Mouse (Mus musculus) heart, adult 2 months (tissue): ENCODE measurements around the gene Cyp2d26. TPM values are rescaled to one million over a fixed set of nuclear protein-coding genes. Genes with fewer than 3 reads are reported as not detected.
A peak's percentile ranks its signal among the peaks of the same experiment; 100 is the strongest.

Experiments used
- DNase-seq, 2 experiments: peaks; one replicate each; pipeline ENCODE4 v3.0.0; 2021
- H3K27ac ChIP-seq: fragments of 200-600 bp; 2 replicates; pipeline ENCODE4 v1.8.1; 2022
- H3K27me3 ChIP-seq: fragments of 200-500 bp; 2 replicates; pipeline ENCODE4 v1.6.1; 2012; ENCODE audit warnings: mild to moderate bottlenecking, low read length, inconsistent platforms, mixed read lengths; ENCODE audit not compliant: control insufficient read depth, insufficient read depth
- H3K36me3 ChIP-seq: fragments of 200-500 bp; 2 replicates; pipeline ENCODE4 v1.6.1; 2012; ENCODE audit warnings: low read length, inconsistent platforms; ENCODE audit not compliant: control insufficient read depth, insufficient read depth
- H3K4me1 ChIP-seq: fragments of 200-500 bp; 2 replicates; pipeline ENCODE4 v1.6.1; 2011; ENCODE audit warnings: low read length; ENCODE audit not compliant: control insufficient read depth, insufficient read depth
- H3K4me3 ChIP-seq: fragments of 200-600 bp; 2 replicates; pipeline ENCODE4 v1.8.1; 2022
- H3K79me2 ChIP-seq: fragments of 200-500 bp; replicated peaks from 2 replicates; pipeline ENCODE4 v1.6.1; 2012; ENCODE audit warnings: mild to moderate bottlenecking, inconsistent platforms, low read length, moderate library complexity, mixed read lengths; ENCODE audit not compliant: control insufficient read depth, insufficient read depth
- H3K9ac ChIP-seq: fragments of 200-500 bp; 2 replicates; pipeline ENCODE4 v1.6.1; 2012; ENCODE audit warnings: low read depth, mild to moderate bottlenecking, control low read depth, inconsistent platforms, low read length, mixed read lengths
- CTCF ChIP-seq: fragments of 200-600 bp; IDR thresholded peaks from 2 replicates; pipeline ENCODE4 v1.8.1; 2022; ENCODE audit warnings: antibody characterized with exemption, mild to moderate bottlenecking, moderate library complexity
- EP300 ChIP-seq: fragments of 200-500 bp; IDR thresholded peaks from 2 replicates; pipeline ENCODE4 v1.6.1; 2011; ENCODE audit warnings: low read depth, low read length, control low read depth; ENCODE audit not compliant: insufficient read depth
- POLR2A ChIP-seq: fragments of 200-500 bp; IDR thresholded peaks from 2 replicates; pipeline ENCODE4 v1.6.1; 2011; ENCODE audit warnings: mild to moderate bottlenecking, low read depth, low read length, control low read depth; ENCODE audit not compliant: insufficient read depth
- WGBS: fragments of 180-500 bp; shearing (Covaris S2); methylation state at CpG from one replicate; pipeline ENCODE4 v1.1.7; 2018; 5-methylcytosine and 5-hydroxymethylcytosine counted together
- intact Hi-C: fragments of 180-260 bp; cut with DNase I; formaldehyde crosslinking; loops from one replicate; pipeline ENCODE4 v1.15.1; 2025
- polyA plus RNA-seq: library from polyadenylated mRNA; depleted of rRNA; stranded (reverse); fragments of >200 nt; gene quantifications from 2 replicates; pipeline ENCODE4 v1.2.3, GENCODE M21; 2012
- total RNA-seq, 2 experiments: library from RNA; stranded (reverse); gene quantifications; 2 replicates each; pipeline ENCODE4 v1.2.3; 2021

Cyp2d26 gene
- total and polyA plus RNA-seq, 3 experiments: not detected

DNA sequence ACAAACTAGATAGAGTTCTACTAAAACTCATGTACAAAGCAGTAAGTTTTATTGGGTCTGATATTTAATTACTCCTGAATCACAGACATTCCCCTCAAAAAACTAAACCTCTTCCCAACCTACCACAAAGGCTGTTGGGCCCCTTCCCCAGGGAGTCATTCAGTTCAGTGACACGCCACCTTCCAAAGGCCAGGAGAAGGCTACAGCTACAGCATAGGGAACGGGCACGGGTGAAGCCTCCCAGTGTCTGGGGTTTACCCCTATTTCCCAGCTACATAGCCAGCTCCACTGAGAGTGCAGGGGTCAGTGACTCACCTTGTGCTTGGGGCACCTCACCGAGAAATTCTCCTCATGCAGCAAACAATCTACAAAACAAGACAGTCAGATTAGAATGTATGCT, 21.2 kb upstream of the Cyp2d26 start:
- DNase-seq: no peak
- 87% methylated on average over 4 of the region's 4 CpGs for WGBS
- H3K27ac ChIP-seq: no peak overlapping the region
- no peak overlapping the region for H3K9ac ChIP-seq
- no peaks in the 10 kb centered on the region for H3K79me2 ChIP-seq
- intact Hi-C loops: loop anchor here (2.0 kb wide), 1 partner anchor 298 kb away; no protein-coding TSS in a partner anchor
- H3K27me3 ChIP-seq: no peaks in the 10 kb centered on the region
- no peaks in the 10 kb centered on the region for H3K4me1 ChIP-seq
- TF ChIP-seq POLR2A (no peak), EP300 (no peak), CTCF (no peak)
- H3K36me3 ChIP-seq: no peaks in the 10 kb centered on the region
- no peak overlapping the region for H3K4me3 ChIP-seq

DNA sequence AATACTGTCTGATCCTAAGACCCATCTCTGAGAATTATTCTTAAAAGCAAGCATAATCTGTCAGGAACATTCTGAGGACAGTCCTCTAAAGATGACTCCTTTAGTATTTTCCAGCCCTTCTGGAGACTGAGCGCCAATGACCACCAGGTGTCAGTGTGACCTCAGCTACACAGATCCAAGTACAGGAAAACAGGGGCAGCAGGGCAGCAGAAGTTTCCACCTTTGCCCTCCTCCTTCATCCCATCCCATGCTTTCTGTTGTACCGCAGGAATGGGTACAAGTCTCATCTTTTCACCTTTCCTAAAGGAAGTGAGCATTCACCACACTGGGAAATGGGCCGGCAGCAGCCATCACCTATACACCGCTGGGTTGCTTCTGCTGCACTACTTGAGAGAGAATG, 20.7 kb upstream of the Cyp2d26 start:
- no peak overlapping the region for H3K4me3 ChIP-seq
- no peaks in the 10 kb centered on the region for H3K36me3 ChIP-seq
- TF ChIP-seq CTCF: peak; percentile 96
- TF ChIP-seq POLR2A: no peak
- TF ChIP-seq EP300: peak; percentile 84
- no peak overlapping the region for H3K9ac ChIP-seq
- no peaks in the 10 kb centered on the region for H3K79me2 ChIP-seq
- no peaks in the 10 kb centered on the region for H3K27me3 ChIP-seq
- H3K4me1 ChIP-seq: no peaks in the 10 kb centered on the region
- intact Hi-C loops: loop anchor here (1.0 to 5.0 kb wide), 3 partner anchors 87 to 298 kb away; no protein-coding TSS in a partner anchor
- 51% methylated on average over 4 of the region's 4 CpGs for WGBS
- H3K27ac ChIP-seq: no peak overlapping the region
- peak; percentile 49 to 74 for DNase-seq

DNA sequence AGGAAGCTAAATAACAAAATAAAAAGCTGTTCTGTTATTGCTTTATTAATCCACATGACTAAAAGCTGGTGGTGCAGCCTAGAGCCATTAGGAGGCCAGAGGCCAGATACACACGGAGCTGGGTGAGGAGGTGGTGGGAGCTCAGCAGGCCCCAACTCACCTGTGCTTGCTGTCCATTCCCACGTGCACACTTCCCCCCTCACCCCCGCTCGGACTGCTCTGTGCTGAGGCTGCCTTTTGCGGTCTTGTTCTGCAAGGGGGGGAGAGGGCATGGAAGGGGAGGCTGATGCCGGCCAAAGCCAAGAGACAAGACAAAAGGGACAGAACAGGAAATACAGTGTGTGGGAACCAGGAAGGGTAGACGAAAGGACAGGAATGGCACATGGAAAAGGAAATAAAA, 20.2 kb upstream of the Cyp2d26 start:
- TF ChIP-seq CTCF: no peak
- no peak for TF ChIP-seq EP300
- no peak for TF ChIP-seq POLR2A
- WGBS: 76% methylated on average over 7 of the region's 7 CpGs
- Histone ChIP-seq H3K79me2 (no peaks in the 10 kb centered on the region), H3K4me3 (no peak overlapping the region), H3K36me3 (no peaks in the 10 kb centered on the region), H3K9ac (no peak overlapping the region), H3K4me1 (no peaks in the 10 kb centered on the region), H3K27ac (no peak overlapping the region), H3K27me3 (no peaks in the 10 kb centered on the region)
- no peak for DNase-seq
- intact Hi-C loops: loop anchor here (1.0 to 5.0 kb wide), 3 partner anchors 88 to 298 kb away; no protein-coding TSS in a partner anchor

DNA sequence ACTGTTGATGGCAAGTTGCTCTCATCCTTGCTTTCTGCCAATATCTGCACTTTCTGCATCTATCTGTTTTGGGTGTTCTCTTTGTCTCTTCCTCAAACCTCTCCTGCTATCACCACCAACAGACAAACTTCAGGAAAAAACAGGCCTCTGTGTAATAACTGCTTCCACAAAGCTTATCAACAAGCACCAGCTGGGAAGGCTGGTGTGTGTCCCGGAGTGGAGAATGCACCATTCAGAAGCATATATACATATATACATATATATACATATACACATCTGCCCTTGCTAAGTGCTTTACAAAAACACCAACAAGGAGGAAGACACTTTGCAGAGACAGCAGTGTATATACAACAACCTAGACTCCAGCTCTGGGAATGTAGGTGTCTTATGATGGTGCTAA, 16.5 kb upstream of the Cyp2d26 start:
- no peak for TF ChIP-seq POLR2A
- no peak for TF ChIP-seq EP300
- no peak for TF ChIP-seq CTCF
- intact Hi-C loops: loop anchor here (5.0 kb wide), 1 partner anchor 92 kb away; no protein-coding TSS in a partner anchor
- H3K36me3 ChIP-seq: no peaks in the 10 kb centered on the region
- no peak overlapping the region for H3K27ac ChIP-seq
- no peaks in the 10 kb centered on the region for H3K4me1 ChIP-seq
- no peak for DNase-seq
- no peaks in the 10 kb centered on the region for H3K27me3 ChIP-seq
- H3K4me3 ChIP-seq: no peak overlapping the region
- H3K9ac ChIP-seq: no peak overlapping the region
- 59% methylated on average over 1 of the region's 1 CpGs for WGBS
- H3K79me2 ChIP-seq: no peaks in the 10 kb centered on the region

DNA sequence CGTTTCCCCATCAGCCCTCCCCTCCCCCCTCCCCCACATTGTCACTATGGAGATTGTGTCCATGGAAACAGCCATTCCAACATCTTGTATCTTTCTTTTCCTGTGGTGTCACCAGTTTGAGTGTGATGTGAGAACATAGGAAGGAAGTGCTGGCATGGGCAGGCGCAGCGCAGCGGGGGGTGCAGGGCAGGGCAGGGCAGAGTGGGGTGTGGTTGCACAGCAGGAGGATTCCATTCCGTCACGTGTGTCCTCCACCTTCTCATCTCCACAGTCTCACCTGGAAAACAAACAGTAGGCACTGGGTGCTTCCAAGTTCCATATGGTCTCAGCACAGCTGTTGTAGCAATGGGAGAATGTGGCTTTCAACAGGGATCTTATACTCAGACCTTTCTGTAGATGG, 15.4 kb upstream of the Cyp2d26 start:
- WGBS: 63% methylated on average over 6 of the region's 6 CpGs
- no peaks in the 10 kb centered on the region for H3K27me3 ChIP-seq
- DNase-seq: no peak
- H3K9ac ChIP-seq: no peak overlapping the region
- H3K27ac ChIP-seq: no peak overlapping the region
- no peaks in the 10 kb centered on the region for H3K4me1 ChIP-seq
- no peak overlapping the region for H3K4me3 ChIP-seq
- no peaks in the 10 kb centered on the region for H3K79me2 ChIP-seq
- no peaks in the 10 kb centered on the region for H3K36me3 ChIP-seq
- TF ChIP-seq EP300 (no peak), POLR2A (no peak), CTCF (no peak)
- intact Hi-C loops: loop anchor here (5.0 to 10.0 kb wide), 2 partner anchors 398 to 545 kb away; no protein-coding TSS in a partner anchor

DNA sequence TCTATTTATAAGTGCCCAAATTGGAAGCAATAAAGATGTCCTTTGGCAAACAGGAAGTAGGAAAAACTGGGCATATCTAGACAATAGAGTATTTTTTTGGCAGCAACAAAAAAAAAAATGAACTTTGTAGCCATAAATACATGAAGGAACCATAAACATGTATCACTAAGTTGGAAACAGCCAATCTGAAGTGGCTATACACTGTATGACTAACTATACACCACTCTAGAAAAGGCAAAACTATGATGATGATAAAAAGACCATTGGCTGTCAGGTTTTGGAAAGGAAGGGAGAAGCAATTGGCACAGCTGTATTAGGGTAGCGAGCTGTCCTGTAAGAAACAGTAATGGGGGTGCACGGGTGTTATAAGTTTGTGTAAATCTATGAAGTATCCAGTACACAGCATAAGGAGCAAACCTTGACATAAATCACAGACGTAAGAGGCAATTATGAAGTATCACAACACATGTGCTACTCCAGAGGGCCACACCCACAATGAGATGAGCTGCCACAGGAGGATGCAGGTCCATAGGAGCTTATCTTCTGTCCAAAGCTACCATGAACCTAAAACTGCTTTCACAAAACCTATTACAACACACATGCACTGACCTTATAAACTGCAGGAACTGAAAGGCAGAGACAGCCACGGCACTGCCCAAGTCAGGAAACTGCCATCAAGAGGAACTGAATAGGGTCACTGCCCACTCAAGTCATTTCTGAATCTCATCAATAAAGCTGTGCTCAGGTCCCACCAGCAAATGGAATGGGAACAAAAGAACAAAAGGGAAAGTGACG, 13.1 kb upstream of the Cyp2d26 start:
- 83% methylated on average over 5 of the region's 5 CpGs for WGBS
- TF ChIP-seq POLR2A (no peak), EP300 (no peak), CTCF (no peak)
- Histone ChIP-seq H3K4me3 (no peak overlapping the region), H3K79me2 (no peaks in the 10 kb centered on the region), H3K27ac (no peak overlapping the region), H3K27me3 (no peaks in the 10 kb centered on the region), H3K36me3 (no peaks in the 10 kb centered on the region), H3K4me1 (no peaks in the 10 kb centered on the region), H3K9ac (no peak overlapping the region)
- intact Hi-C loops: loop anchor here (5.0 to 10.0 kb wide), 2 partner anchors 400 to 542 kb away; no protein-coding TSS in a partner anchor
- DNase-seq: no peak
